Mouse (Mus musculus) myocyte (in vitro differentiated cells): Measurements from ENCODE around the gene Lyrm4. TPM values are rescaled to one million over a fixed set of nuclear protein-coding genes. Genes with fewer than 3 reads are reported as not detected.
A peak's percentile ranks its signal among the peaks of the same experiment; 100 is the strongest.

Experiments
- H3K27me3 ChIP-seq: one replicate; pipeline ENCODE4 v1.6.1; 2011; ENCODE audit not compliant: control insufficient read depth, insufficient read depth, insufficient read length
- H3K36me3 ChIP-seq: one replicate; pipeline ENCODE4 v1.6.1; 2011; ENCODE audit not compliant: control insufficient read depth, insufficient read depth
- H3K4me2 ChIP-seq: one replicate; pipeline ENCODE4 v1.6.1; 2011; ENCODE audit warnings: low read depth, control low read depth
- H3K4me3 ChIP-seq: one replicate; pipeline ENCODE4 v1.5.1; 2011; ENCODE audit warnings: mild to moderate bottlenecking, control low read depth, moderate library complexity
- H3K79me2 ChIP-seq: one replicate; pipeline ENCODE4 v1.6.1; 2011; ENCODE audit not compliant: control insufficient read depth, insufficient read depth
- H3ac ChIP-seq: one replicate; pipeline ENCODE4 v1.6.1; 2011; ENCODE audit not compliant: control insufficient read depth, insufficient read length
- CEBPB ChIP-seq: IDR thresholded peaks from 2 replicates; pipeline ENCODE4 v1.6.1; 2011; ENCODE audit warnings: mild to moderate bottlenecking, moderate library complexity; ENCODE audit not compliant: poor library complexity, insufficient read depth, severe bottlenecking
- E2F4 ChIP-seq: IDR thresholded peaks from one replicate; pipeline ENCODE4 v1.6.1; 2011; ENCODE audit warnings: mild to moderate bottlenecking, control low read depth, moderate library complexity; ENCODE audit not compliant: insufficient read depth
- MAX ChIP-seq: IDR thresholded peaks from one replicate; pipeline ENCODE4 v1.6.1; 2011; ENCODE audit warnings: low read depth, mild to moderate bottlenecking, control low read depth
- MYOD1 ChIP-seq, 3 experiments: IDR thresholded peaks; one replicate each; pipeline ENCODE4 v1.6.1; 2011; ENCODE audit warnings: control low read depth in 2 of 3, low read depth in 2 of 3, mild to moderate bottlenecking in 2 of 3, moderate library complexity in 1 of 3; ENCODE audit not compliant: insufficient read length in 2 of 3, control insufficient read depth in 1 of 3
- MYOG ChIP-seq, 3 experiments: IDR thresholded peaks; one replicate each; pipeline ENCODE4 v1.6.1; 2011; ENCODE audit warnings: control low read depth in 2 of 3, low read depth in 2 of 3, mild to moderate bottlenecking in 2 of 3; ENCODE audit not compliant: insufficient read length in 2 of 3, control insufficient read depth in 1 of 3, insufficient read depth in 1 of 3
- POLR2A ChIP-seq: IDR thresholded peaks from one replicate; pipeline ENCODE4 v1.6.1; 2011; ENCODE audit warnings: low read depth, mild to moderate bottlenecking, control low read depth, moderate library complexity; ENCODE audit not compliant: insufficient read length
- POLR2AphosphoS2 ChIP-seq: IDR thresholded peaks from one replicate; pipeline ENCODE4 v1.6.1; 2011; ENCODE audit warnings: low read depth, control low read depth; ENCODE audit not compliant: insufficient read length
- REST ChIP-seq: IDR thresholded peaks from one replicate; pipeline ENCODE4 v1.6.1; 2011; ENCODE audit warnings: mild to moderate bottlenecking, control low read depth, moderate library complexity; ENCODE audit not compliant: insufficient read depth, insufficient read length
- SRF ChIP-seq: IDR thresholded peaks from one replicate; pipeline ENCODE4 v1.6.1; 2011; ENCODE audit warnings: low read depth; ENCODE audit not compliant: control insufficient read depth, insufficient read length
- TCF12 ChIP-seq: IDR thresholded peaks from one replicate; pipeline ENCODE4 v1.6.1; 2011; ENCODE audit warnings: mild to moderate bottlenecking, control low read depth; ENCODE audit not compliant: poor library complexity, insufficient read depth, severe bottlenecking
- TCF3 ChIP-seq: IDR thresholded peaks from one replicate; pipeline ENCODE4 v1.6.1; 2011; ENCODE audit warnings: low read depth, control low read depth; ENCODE audit not compliant: insufficient read length
- USF1 ChIP-seq: IDR thresholded peaks from one replicate; pipeline ENCODE4 v1.6.1; 2011; ENCODE audit warnings: low read depth, mild to moderate bottlenecking, control low read depth, moderate library complexity
- polyA plus RNA-seq: library from polyadenylated mRNA; unstranded; fragments of >200 nt; fragmentation: generic; extraction: Trizol; gene quantifications from one replicate; pipeline ENCODE4 v1.2.1, GENCODE M21; 2012; ENCODE audit warnings: missing spikeins

Lyrm4 gene
- polyA plus RNA-seq, 1 experiment = 11.3 TPM

DNA sequence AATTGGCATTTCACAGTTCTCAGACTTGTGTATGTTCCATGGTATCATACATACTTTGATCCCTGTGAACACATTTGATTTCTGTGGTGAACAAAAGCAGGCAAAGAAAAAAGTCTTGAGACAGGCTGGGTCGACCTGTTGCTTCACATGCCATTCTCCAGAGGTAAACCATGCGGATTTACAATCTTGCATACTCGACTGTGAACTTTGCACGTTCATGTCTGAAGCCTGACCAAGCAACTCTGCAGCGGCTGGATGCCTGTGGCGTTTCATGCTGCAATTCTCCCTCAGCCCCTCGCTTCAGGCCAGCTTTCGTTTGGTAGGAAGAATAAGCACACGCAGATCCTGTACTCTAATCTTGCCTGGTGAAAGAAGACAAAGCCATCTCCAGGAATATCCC lies 85.4 kb downstream of the Lyrm4 start:
- Histone ChIP-seq H3K36me3 (no peaks in the 10 kb centered on the region), H3ac (no peak overlapping the region), H3K4me3 (no peak overlapping the region), H3K27me3 (no peaks in the 10 kb centered on the region), H3K79me2 (no peaks in the 10 kb centered on the region), H3K4me2 (no peak overlapping the region)
- no peak for TF ChIP-seq TCF12
- no peak for TF ChIP-seq MYOG (IDR thresholded peaks at IDR 0.05; ENCODE audit: control insufficient read depth in 1 of 3, insufficient read depth in 1 of 3, insufficient read length in 2 of 3, low read depth in 2 of 3)
- TF ChIP-seq POLR2AphosphoS2 = no peak
- TF ChIP-seq POLR2A = no peak
- no peak for TF ChIP-seq REST
- no peak for TF ChIP-seq TCF3
- no peak for TF ChIP-seq MYOD1 (IDR thresholded peaks at IDR 0.05; ENCODE audit: control insufficient read depth in 1 of 3, insufficient read length in 2 of 3, low read depth in 2 of 3)
- TF ChIP-seq E2F4 = no peak
- TF ChIP-seq MAX = no peak
- no peak for TF ChIP-seq SRF
- no peak for TF ChIP-seq CEBPB
- TF ChIP-seq USF1 = no peak

DNA sequence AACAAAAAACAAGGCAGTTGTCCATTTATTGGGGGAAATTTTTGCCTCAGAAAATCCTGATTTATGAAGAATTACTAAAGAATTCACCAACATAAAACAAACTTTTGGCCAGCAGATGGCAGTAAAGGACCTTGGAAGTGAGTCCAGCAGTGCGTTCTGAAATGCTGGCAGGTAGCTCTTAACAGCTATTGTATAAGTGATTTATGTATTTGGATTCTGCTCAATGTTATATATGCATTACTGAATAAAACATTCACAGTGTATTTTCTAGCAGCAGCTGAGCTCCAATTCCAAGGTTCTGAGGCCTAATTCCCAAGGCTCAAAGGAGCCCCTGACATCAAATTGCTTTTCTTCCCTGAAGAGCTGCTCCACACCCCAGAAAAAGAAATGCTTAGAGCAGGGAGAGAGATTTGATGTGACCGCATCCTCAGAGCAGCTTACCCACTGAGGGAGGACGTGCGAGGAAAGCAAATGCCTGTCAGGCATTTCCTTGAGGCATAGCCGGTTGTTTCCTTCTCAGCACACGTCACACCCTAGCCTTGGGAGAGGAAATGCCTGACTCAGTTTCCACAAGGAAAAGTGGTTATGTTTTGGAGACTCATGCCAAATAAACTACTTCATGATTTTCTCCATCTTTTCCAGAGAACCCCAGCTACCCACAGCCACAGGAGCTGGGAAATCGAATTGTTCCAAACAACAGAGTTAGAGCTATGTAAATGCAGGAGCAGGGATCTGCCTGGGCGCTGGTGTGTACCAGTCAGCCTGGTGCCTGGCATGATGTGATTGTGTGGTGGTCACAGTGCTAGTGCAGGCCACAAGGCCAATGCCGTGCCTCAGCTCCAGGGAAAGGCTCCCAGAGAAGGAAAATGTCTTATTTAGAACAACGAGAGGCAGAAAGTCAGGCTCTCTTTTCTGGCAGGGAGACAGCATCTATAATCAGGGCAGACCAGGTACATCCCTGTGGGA lies 97.7 kb downstream of the Lyrm4 start:
- no peaks in the 10 kb centered on the region for H3K36me3 ChIP-seq
- no peak overlapping the region for H3K4me3 ChIP-seq
- no peaks in the 10 kb centered on the region for H3K79me2 ChIP-seq
- TF ChIP-seq POLR2A (no peak), SRF (no peak), USF1 (no peak), POLR2AphosphoS2 (no peak), MAX (no peak), TCF3 (no peak), CEBPB (no peak)
- no peaks in the 10 kb centered on the region for H3K27me3 ChIP-seq
- H3ac ChIP-seq = no peak overlapping the region
- H3K4me2 ChIP-seq = no peak overlapping the region

DNA sequence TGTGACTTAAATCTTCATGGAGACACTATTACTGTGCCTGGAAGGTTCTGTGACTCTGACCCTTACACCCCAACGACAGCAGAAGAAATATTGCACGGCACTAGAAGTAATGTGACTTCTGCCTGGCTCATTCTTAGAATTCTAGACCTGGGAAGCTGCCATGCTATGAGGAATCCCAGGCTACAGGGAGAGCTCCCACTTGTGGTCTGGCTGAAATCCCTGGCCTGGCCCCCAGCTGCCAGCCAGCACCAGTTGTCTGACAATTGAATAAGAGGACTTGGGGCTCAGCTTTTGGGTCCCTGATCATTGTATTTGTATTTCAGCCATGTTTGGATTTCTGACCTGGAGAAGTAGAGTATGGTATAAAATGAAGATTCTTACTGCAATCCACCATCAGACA lies 99.3 kb downstream of the Lyrm4 start:
- no peaks in the 10 kb centered on the region for H3K27me3 ChIP-seq
- no peak overlapping the region for H3ac ChIP-seq
- no peak for TF ChIP-seq REST
- TF ChIP-seq MYOD1 (IDR thresholded peaks at IDR 0.05; ENCODE audit: control insufficient read depth in 1 of 3, insufficient read length in 2 of 3, low read depth in 2 of 3) = peak in 2 of 3 experiments; percentile 48 to 71
- peak; percentile 54 to 88 (median 57) for TF ChIP-seq MYOG (IDR thresholded peaks at IDR 0.05; ENCODE audit: control insufficient read depth in 1 of 3, insufficient read depth in 1 of 3, insufficient read length in 2 of 3, low read depth in 2 of 3)
- H3K79me2 ChIP-seq = no peaks in the 10 kb centered on the region
- H3K4me2 ChIP-seq = no peak overlapping the region
- no peaks in the 10 kb centered on the region for H3K36me3 ChIP-seq
- H3K4me3 ChIP-seq = no peak overlapping the region

DNA sequence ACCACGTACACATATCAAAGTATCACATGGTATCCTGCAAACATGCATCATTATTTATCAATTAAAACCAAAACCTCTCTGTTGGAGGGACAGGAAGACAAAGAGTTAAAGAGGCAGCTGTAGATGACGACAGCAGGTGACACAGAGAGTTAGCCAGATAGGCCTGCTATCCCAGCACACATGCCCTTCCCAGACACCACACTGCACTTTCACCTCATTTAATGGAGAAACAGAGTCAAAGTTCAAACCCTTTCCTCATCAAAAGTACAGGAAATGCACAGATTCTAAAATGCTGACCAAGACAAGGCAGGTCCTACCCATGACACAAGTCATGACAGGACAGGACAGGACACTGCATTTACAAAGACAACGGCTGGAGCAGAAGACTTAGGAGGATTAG lies 101.7 kb downstream of the Lyrm4 start:
- Histone ChIP-seq H3K4me2 (no peak overlapping the region), H3ac (no peak overlapping the region), H3K36me3 (no peaks in the 10 kb centered on the region), H3K27me3 (no peaks in the 10 kb centered on the region), H3K79me2 (no peaks in the 10 kb centered on the region), H3K4me3 (no peak overlapping the region)
- TF ChIP-seq POLR2AphosphoS2 (no peak), USF1 (no peak), MYOD1 (IDR thresholded peaks at IDR 0.05; ENCODE audit: control insufficient read depth in 1 of 3, insufficient read length in 2 of 3, low read depth in 2 of 3) (peak in 1 of 3 experiments; percentile 11)

DNA sequence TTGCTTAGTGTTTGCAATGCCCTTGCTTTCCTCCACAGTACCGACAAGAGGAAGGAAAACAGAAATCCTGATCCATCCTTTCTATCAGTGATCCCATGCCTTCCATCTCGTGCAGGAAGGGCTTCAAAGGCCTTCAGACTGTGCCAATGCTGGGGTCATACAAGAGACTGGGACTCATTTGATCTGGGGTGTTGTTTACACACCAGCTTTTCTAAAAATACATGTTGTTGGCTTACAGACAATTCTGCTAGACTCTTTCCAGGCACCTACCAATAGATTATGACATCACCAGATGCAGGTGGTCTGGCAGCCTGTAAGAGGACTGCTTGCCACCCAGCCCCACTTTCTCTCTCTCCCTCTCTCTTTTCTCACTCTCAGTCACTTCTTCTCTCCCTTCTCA lies 107.3 kb downstream of the Lyrm4 start:
- Histone ChIP-seq H3K79me2 (no peaks in the 10 kb centered on the region), H3K4me3 (no peak overlapping the region), H3K36me3 (no peaks in the 10 kb centered on the region), H3K27me3 (no peaks in the 10 kb centered on the region), H3K4me2 (no peak overlapping the region), H3ac (no peak overlapping the region)
- TF ChIP-seq MAX = no peak
- no peak for TF ChIP-seq E2F4
- TF ChIP-seq CEBPB = no peak
- TF ChIP-seq MYOG (IDR thresholded peaks at IDR 0.05; ENCODE audit: control insufficient read depth in 1 of 3, insufficient read depth in 1 of 3, insufficient read length in 2 of 3, low read depth in 2 of 3) = no peak
- no peak for TF ChIP-seq REST
- no peak for TF ChIP-seq MYOD1 (IDR thresholded peaks at IDR 0.05; ENCODE audit: control insufficient read depth in 1 of 3, insufficient read length in 2 of 3, low read depth in 2 of 3)
- no peak for TF ChIP-seq TCF3
- no peak for TF ChIP-seq POLR2A
- TF ChIP-seq SRF = no peak
- no peak for TF ChIP-seq USF1
- no peak for TF ChIP-seq POLR2AphosphoS2
- TF ChIP-seq TCF12 = no peak
